Mouse (Mus musculus): ENCODE measurements around the gene Auts2.

Auts2 gene

DNA sequence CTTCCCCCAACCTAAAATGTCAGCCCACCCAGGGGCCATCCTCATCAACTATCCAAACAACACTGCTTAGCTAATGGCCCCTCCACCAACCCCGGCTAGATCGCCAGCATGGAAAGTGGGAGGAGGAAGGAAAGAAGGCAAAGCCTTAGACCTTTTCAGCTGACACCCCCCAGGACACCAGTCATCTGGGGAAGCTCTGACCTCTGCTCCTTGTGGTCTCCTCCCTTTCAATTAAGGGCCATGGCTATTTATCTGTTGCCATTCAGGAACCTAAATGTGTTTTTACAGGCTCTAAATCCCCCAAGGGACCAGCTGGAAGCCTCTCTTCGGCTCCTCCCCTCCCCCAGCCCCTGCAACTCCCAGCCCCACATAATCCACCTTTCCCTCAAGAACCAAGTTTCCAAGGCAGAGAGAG lies 42.3 kb downstream of the Auts2 start:
- DNase-seq (ENCODE audit: low read depth): no peak

DNA sequence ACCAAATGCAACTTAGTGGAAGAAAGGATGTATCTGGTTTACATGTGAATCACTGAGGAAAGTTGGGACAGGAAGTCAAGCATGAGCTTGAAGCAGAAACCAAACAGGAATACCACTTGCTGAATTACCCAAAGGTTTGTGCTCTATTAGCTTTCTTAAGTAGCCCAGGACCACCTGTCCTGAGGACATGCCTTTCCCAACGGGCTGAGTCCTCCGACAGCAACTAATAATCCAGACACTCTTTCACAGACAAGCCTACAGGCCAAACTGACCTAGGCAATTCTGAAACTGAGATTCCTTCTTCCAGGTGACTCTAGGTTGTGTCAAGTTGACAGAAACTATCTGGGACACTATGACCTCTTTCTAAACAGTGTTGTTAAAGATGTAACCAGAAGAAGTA lies 44.2 kb downstream of the Auts2 start:
- no peak for DNase-seq (ENCODE audit: low read depth)

DNA sequence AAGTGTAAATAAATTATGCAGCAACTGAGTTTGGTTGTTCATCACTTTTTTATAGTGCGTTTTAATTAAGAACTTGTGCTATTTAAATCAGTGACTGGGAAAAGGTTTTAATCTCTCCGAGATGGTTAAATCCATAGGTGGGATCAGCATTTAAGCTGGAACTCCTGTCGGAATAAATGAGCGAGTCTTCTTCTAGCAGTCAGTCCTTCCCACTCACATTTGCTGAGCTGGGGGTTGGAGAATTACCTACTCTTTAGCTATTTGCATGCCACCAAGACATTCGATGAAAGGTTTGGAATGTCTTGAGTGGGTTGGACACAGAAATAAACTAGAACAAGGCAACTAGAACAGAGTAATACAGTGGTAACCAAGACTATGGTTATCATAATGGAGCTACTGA lies 45.1 kb downstream of the Auts2 start:
- DNase-seq (ENCODE audit: low read depth): no peak

DNA sequence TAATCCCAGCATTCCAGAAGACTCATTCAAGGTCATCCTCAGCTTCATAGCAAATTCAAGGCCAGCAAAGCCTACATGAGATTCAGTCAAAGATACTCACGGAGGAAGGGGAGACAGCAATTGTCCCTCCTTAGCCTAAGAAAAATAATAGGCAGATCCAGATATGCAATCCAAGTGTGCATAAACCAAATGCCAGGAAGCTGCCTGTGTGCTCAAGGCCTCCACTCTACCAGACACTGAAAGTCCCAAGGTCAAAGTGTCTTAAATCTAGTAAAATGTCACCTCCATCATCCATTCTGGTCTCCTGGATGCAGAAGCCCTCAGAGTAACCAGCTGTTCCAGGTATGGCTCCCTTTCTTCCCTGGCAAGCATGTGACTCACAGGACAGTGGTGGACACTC lies 50.4 kb downstream of the Auts2 start:
- no peak for DNase-seq (ENCODE audit: low read depth)

DNA sequence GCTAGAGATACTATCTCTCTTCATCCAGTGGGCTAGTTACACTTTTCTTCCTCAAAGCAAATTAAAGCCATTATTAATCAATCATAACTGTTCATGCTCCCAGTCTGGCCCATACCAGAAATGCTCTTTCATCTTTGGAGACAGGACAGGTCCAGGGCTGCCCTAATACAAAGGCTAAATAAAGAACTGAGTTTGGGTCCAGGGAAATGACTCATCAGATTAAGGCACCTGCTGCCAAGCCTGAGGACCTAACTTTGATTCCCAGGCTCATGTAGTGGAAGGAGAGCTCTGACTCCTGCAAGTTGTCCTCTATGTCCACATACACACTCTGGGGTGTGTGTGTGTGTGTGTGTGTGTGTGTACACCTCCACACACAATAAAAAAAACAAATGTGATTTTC lies 51.1 kb downstream of the Auts2 start:
- DNase-seq (ENCODE audit: low read depth): no peak

DNA sequence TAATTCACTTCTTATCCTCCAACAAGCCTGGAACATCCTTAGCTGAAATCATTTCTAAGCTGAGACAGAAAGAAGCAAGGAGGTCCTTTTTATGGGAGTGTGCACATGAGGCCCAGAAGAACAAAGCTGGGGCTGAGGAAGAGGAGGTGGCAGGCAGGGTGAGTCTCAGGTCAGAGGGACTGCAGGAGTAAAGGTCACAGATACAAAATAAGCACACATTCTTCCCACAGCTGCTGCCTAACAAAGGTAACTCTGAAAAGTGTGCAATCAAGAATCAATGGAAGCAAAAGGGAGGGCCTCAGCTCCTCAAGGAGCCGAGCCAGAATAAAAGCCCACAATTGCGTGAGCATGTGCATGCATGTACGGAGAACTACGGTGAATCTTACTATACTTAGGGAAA lies 51.6 kb downstream of the Auts2 start:
- no peak for DNase-seq (ENCODE audit: low read depth)

DNA sequence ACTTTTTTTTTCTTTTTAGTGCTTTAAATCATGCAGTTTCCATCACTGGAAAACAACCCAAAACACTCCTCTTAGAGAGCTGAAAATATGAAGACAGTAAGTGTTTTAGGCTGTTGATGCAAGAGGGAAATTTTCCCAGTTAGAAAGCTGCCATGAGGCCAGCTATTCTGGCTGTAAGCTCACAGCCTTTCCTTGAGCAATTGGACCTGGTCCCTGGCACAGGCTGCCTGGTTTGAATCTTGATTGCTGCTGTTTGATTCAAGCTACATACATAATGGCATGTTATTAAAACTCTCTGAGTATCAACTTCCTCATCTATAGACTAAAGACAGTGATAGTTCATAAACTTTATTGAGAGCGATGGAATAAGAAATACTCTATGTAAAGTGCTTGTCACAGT lies 52.8 kb downstream of the Auts2 start:
- DNase-seq (ENCODE audit: low read depth): no peak

DNA sequence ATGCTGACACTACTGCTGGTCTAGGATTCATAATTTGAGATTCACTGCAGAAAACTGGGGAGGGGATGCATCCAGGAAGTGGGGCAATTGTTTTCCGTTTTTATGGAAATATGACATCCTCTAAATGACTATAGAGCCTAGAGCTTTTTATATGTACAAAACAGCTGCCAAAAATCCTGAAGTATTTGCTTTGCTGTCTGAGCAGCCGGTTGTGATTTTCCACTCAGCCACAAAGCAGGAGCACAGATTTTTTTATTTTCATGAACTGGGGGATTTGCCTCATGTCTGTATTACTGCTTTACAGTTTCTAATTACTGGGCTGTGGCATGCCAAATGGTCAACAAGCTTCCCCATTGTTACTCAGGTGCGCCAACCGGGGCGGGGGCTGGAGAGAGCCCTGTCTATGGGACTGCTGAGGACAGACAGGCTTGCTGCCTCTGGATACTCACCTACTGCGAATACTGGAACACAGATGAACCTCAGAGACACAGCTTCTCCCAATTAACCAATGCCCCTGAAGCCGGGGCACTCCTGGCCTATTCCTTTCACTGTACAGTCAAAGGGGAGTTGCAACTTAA lies 53.3 kb downstream of the Auts2 start:
- DNase-seq (ENCODE audit: low read depth): no peak

DNA sequence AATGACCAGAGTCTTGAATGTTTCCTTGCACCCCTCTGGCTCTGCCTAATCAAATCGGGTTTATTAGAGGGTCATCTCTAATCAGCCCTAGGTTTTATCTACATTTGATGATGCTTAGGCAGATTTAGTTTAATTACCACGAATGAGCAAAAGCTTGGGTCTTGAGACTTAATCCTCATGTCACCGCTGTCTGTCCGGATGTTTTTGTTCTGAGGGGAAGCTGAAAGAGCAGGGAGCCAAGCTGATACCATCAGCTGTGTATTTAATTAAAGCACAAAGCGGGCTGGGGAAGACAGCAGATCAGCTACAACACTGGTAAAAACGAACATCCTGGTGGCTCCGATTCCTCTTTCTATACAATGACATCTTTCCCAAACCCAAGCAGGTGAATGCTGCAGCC lies 56.3 kb downstream of the Auts2 start:
- DNase-seq (ENCODE audit: low read depth): no peak

DNA sequence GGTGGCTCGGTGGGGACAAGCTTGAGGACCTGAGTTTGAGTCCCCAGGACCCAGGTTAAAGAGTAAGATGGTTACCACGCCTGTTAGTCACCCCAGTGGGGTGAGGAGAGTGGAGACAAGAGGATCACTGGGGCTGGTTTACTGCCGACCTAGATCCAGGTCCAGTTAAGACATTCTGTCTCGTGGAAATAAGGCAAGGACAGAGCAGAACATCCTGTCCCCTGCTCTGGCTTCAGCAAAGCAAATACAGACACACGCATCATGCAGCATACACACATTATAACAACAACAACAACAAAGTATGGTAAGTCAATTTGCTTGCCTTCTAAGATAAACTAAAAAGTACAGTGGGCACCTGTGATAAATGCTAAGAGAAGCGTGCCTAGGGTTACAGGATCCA lies 57.1 kb downstream of the Auts2 start:
- DNase-seq (ENCODE audit: low read depth): no peak

DNA sequence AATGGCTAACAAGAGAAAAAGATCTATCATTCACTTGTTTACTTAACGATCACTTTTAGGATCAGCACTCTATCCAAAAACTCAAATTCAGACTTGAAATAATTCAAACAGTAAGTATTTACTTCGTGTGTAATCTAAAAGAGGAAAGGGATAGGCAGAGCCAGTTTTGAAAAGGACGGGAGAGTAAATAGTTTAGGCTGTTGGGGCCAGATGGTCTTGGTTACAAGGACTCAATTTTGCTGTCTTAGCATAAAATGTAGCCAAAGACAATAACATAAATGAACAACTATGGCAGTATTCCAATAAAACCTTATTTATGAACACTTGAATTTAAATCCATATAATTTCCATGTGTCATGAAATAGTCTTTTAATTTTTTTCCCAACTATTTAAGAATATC lies 57.7 kb downstream of the Auts2 start:
- DNase-seq (ENCODE audit: low read depth): no peak

DNA sequence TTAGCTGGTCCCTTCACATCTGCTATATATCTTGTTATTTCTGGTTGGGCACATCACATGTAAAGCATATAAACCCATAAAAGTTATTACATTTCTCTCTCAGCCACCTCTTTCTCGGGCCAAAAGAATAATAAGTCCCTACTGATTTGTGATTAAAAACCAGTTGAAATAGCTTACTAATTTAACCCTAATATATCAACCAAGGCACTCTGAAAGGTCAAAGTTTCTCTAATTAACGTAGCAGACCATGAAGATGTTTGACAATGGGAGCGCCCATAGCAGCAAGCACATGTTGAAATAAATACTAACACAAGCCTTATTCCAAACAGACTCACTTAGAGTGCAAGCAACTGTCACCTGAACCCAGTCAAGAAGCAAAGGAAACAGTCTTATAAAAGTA lies 61.7 kb downstream of the Auts2 start:
- DNase-seq (ENCODE audit: low read depth): no peak

DNA sequence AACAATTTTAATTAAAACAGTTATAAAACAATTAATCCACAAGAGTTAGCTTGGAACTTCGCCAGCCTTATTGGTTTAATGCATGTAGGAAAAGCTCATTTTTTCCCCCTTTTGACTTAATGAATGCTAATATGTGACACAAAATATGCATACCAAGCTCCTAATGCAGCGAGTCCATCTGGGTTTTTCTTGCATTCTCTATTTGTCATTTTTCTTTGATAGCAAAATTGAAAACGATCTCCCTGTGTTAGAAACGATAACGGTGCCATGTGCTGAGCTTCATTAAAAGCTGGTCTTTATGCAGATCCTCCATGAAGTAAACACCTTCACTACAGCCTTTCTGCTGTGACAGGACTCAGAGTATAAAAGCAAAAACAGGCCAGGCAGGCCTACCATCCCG lies 62.7 kb downstream of the Auts2 start:
- DNase-seq (ENCODE audit: low read depth): no peak

DNA sequence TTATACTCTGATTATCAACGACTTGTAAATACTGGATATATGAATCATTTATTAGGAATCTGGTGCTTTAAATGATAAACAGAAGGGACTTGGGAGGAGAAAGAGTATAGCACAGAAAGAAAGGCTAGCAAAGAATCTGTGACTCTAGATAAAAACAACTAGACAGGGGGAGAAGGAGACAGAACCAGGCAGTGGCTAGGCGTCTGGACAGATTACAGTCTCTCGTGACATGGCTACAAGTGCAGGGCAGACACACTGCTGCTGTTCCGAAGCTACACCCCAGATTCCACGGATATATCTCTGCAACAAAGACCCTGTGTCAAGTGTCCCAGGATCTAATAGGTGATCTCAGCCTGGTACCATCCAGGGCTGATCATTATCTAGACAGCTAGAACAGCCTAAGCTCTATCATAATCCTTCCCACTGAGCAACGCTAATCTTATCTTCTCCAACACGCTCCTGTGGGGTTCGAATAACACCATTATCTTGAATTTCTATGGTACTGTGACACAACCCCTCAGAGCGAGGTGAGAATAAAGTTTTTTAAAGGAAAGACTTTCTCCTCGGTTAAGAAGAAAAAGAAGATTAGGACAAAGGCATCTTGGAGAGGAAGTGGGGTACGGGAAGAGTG lies 63.8 kb downstream of the Auts2 start:
- DNase-seq (ENCODE audit: low read depth): no peak

DNA sequence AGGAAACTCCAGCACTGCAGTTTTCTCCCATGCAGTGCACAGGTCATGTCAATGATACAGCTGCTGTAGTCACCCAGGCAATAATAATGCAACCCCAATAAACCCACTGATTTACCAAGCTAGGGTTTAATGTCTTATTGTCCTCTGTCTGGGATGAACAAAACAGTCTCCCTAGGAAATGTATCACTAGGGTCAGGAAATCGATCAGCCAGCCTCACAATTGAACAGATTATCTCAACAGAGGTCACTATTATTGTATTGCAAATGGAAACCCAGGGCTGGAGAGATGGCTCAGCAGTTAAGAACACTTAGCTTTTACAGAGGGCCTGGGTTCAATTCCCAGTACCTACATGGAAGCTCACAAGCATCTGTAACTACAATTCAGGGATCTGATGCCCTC lies 65.6 kb downstream of the Auts2 start:
- no peak for DNase-seq (ENCODE audit: low read depth)

DNA sequence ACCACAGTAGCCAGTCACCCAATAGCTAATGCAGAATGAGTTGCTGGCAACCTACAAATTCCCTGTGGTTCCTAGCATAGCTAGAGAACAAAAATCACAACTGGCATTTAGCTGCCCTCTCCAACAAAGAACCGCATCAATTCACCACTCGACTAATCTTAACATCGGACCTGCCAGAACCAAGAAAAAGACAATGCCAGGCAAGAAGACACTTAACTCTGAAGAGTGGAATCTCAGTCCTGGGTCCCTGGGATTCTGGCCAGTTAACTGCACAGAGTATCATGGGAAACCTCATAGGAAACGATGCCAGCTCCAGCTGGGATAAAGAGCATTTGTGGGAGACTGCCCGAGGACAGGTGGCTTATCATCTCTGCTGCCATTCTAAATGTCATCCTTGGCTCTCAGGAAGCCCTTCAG lies 70.2 kb downstream of the Auts2 start:
- no peak for DNase-seq (ENCODE audit: low read depth)

DNA sequence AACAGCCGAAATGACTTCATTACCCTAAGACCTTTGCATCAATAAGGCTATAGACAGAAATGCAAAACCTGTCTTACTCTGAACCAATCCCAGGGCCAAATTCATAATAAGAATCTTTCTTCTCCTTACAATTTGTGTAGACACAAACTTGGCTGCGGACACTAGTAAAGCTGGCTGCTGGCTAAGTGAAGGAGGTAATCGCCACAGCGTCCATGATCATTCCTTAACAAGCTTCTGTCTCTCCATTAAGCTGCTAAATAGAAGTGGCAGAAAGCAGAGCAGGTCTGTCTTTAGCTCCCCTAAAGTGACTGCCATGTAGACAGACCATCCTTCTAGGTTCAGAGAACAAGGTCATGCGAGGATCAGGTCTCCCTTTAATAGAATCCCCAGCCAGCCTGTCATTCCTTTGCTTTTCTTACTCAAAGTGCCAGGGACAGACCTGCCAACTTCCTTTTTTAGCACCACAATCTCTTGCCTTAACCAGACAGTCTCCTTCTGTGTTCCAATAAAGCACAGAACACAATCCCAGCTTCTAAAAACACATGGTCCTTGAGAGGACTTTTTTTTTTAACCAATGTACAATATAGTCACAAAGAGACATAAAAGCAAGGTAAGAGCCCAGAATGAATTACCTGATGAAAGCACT lies 70.8 kb downstream of the Auts2 start:
- DNase-seq (ENCODE audit: low read depth): no peak

DNA sequence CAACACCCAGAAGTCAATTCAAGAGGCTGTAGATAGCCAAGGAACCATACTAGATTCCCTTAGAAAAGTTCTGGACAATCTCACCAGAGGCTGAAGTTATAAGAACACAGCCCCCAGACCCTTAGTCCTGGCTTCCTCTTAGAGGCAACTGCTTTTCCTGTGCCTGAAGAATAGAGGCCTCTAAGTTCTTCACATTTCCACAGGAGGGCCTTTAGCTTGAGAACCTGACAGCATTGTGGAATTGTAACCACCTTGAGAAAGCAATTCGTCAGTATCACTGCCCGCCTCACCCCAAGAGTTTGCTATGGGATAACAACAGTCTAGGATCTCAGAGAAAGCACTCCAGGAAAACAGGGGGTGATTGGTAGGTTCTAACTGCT lies 75.8 kb downstream of the Auts2 start:
- DNase-seq (ENCODE audit: low read depth): no peak

DNA sequence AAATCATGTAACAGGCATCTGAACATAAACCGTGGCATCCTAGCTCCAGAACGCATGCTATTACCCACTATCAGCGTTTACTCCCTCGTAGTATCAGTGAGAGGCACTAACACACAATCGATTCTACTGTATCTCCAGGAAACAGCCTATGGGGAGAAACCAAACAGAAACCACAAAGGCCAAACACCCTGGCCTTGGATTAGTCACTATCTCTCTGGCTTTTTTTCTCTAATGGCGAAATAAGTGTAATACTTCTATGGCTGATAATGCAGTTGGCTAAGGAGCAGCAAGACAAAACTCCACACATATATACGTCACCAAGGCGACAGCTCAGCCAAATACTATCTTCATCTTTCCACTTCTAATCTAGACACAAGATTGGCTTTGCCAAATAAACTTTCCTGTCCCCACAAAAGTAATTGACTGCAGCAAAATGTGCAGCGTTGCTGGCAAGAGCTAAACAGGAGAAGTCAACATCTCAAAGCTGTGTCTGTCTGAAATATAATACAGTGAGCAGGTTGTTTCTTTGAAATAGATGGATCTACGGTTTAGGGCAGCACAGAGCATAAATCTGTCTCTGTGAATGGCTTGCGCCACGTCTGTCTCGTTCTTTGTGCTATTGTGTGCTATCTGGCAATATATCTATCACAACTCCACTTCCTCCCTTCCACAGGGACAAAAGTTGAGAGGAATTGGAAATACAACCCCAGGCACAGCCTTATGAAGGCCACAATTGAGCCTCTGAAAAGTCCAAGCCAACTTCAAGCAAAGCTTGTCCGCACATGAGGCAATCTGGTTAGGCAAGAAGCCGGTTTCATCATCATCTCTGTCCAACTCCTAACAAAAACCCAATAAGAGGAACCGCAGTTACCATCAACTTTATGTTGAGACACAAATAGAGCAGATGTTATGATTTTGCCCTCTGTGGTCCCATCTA lies 76.4 kb downstream of the Auts2 start:
- no peak for DNase-seq (ENCODE audit: low read depth)

DNA sequence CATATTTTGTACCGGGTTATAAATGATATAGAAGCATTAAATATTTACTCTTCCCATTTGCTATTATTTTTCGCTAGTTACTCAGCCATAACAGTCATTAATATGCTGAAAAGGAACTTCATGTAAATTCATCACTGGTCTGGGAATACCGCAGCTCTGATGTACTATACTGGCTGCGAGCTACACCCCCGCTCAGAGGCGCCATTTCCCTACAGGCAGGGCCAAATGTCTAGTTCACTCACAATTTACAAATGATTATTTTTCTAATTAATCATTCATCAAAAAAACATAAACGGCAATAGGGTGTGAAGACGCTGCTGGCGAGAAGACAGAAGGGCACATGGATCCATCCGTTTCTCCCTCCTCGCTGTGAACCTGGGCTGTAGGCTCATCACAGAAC lies 80.6 kb downstream of the Auts2 start:
- no peak for DNase-seq (ENCODE audit: low read depth)

DNA sequence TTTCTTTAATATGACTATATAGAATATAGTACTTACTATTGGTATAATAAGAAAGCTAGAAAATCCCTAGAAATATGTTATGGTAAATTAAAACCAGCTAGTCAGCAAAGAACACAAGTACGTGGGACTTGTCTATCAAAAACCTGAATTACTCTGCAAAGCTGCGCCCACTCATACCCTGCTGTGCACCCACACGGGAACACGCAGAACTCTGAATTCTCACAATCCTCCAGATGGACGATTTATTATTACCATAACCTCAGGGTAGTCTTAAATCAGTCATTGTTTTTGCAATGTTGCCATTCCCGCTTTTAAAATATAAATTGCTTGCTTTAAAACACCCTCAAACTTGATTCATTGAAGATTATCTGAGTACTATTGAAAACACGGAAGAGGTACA lies 84.6 kb downstream of the Auts2 start:
- DNase-seq (ENCODE audit: low read depth): no peak

DNA sequence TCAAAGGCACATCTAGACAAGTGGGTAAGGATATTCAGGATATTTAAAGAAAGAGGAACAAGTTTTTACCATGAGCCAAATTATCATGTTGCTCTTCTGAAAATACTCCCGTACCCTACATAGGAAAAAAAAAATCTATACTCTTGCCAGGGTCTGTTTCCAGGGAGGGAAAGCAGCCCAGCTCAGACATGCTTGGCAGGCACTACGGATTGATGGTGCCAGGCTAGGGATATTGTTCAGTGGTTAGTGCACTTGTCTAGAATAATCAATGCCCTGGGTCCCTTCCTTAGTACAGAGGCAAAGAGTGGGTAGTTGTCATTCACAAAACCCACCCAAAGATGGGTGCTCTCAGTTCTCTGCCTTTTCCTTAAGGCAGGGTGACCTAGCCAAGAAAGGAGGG lies 90.8 kb downstream of the Auts2 start:
- no peak for DNase-seq (ENCODE audit: low read depth)

DNA sequence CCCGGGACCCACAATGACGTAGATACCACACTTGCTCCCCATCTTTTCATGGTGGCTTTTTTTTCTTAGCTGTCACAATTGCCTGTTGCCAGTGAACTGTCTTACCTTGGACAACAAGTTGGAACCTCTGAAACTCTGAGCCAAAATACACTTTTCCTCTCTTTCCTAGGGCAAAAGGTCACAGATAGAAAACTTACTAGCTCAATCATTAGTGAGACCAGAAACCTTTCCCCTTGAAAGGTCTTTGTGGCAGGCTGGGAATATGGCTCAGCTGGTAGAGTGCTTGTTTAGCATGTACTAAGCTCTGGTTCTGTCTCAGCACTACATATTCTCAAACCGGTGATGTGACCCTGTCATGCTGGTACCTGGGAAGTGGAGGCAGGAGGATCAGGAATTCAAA lies 93.1 kb downstream of the Auts2 start:
- no peak for DNase-seq (ENCODE audit: low read depth)

All from naive thymus-derived CD4-positive, alpha-beta T cell, adult 2 months (primary cell).